ENCODE assay signal across 12 mouse cellular contexts in genomic region chr8:66391554-66391953, GRCm38 (mm10).
DNase-seq lines count a peak whose midpoint lies in the region; ATAC-seq lines count a peak whose summit lies in the region.
"Had no signal": no experiment of that assay in that cellular context is flagged by ENCODE, and none has a peak within 500 bp of the region (broad histone marks: within the 10 kb centered on the region; RNA-seq: fewer than 3 reads in every experiment).

No protein-coding gene starts in this region.

- peaks cover 18% of the 10 kb centered on the region; the same call in 1 of the 2 replicates for H3K36me3 ChIP-seq in macrophage (ENCODE audit: inconsistent target)
- H3K36me3 ChIP-seq: forebrain, embryonic 10.5 days; liver, embryonic 13.5 days had no signal

- 14% methylated on average over 5 of the region's 5 CpGs for WGBS in macrophage (ENCODE audit: missing documents)

- no peak overlapping the region for H3K4me3 ChIP-seq in macrophage (ENCODE audit: inconsistent target)
- H3K4me3 ChIP-seq: forebrain, embryonic 10.5 days; left cerebral cortex, adult 2 months; liver, embryonic 13.5 days had no signal

- intact Hi-C loops in left cerebral cortex, postnatal 4 days (cut with DNase I), result no loop called here

- peak overlapping the region; percentile 53 for H3K27ac ChIP-seq in macrophage
- H3K27ac ChIP-seq: forebrain, embryonic 10.5 days; left cerebral cortex, adult 2 months; liver, embryonic 13.5 days had no signal

- ATAC-seq in erythroblast, adult 5-6 weeks (replicated peaks; ENCODE audit: low FRiP score, poor library complexity, severe bottlenecking), result no peak

- DNase-seq in layer of hippocampus, adult 11-12 months (ENCODE audit: low spot score), result peak; percentile 54
- no peak for DNase-seq in layer of hippocampus, postnatal 25 days (ENCODE audit: extremely low spot score in 1 of 2, low spot score in 1 of 2)
- DNase-seq in spleen, postnatal 36 days (ENCODE audit: low spot score in 2 of 2), result peak; percentile 36 to 54
- no peak for DNase-seq in spleen, adult 12 weeks (ENCODE audit: low spot score)
- no peak for DNase-seq in left cerebral cortex, postnatal 4 days
- DNase-seq: cerebellum, postnatal 10 days; liver, embryonic 13.5 days; thymus, postnatal 14 days had no signal

- H3K79me2 ChIP-seq in macrophage (ENCODE audit: inconsistent target), result peaks cover 97% of the 10 kb centered on the region; the same call in 1 of the 2 replicates

Comparison
In these comparisons a context has a peak if more than half of its experiments do, and no peak if none do; other contexts are left out.
1. DNase-seq: peak in layer of hippocampus, adult 11-12 months (single experiment) and spleen, postnatal 36 days (2 of 2); none in layer of hippocampus, postnatal 25 days (0 of 2), spleen, adult 12 weeks (single experiment) and left cerebral cortex, postnatal 4 days (single experiment).